Mouse (Mus musculus) T-helper 17 cell (primary cell): Measurements from ENCODE around the gene Foxn2.

Experiments used
- in situ Hi-C, 2 experiments: fragments of 300-600 bp; cut with MboI, MseI; formaldehyde crosslinking; loops; 1 replicate in 1 of 2; 2 replicates in 1 of 2; pipeline ENCODE4 v1.15.1; 2025; ENCODE audit warnings: high pct_unique_total_duplicates in 2 of 2

Gene Foxn2

GRCm38 (mm10) chr17:88491366-88492106 lies 51.0 kb downstream of the Foxn2 start:
- in situ Hi-C loops: no loop called here

- in situ Hi-C loops: no loop called here
Measured at GRCm38 (mm10) chr17:88492107-88492460, 51.6 kb downstream of the Foxn2 start.

GRCm38 (mm10) chr17:88493551-88493950 lies 53.0 kb downstream of the Foxn2 start:
- in situ Hi-C loops: no loop called here

GRCm38 (mm10) chr17:88494121-88494771 lies 53.7 kb downstream of the Foxn2 start:
- in situ Hi-C loops: no loop called here

GRCm38 (mm10) chr17:88494772-88495132 lies 54.2 kb downstream of the Foxn2 start:
- in situ Hi-C loops: no loop called here

- in situ Hi-C loops: no loop called here
Measured at GRCm38 (mm10) chr17:88498090-88498682, 57.7 kb downstream of the Foxn2 start.

GRCm38 (mm10) chr17:88504056-88504455 lies 63.5 kb downstream of the Foxn2 start:
- in situ Hi-C loops: no loop called here

GRCm38 (mm10) chr17:88505275-88505723 lies 64.8 kb downstream of the Foxn2 start:
- in situ Hi-C loops: loop anchor here in 1 of 2 experiments (5.0 kb wide), 1 partner anchor 243 kb away; no protein-coding TSS in a partner anchor

GRCm38 (mm10) chr17:88505941-88506340 lies 65.4 kb downstream of the Foxn2 start:
- in situ Hi-C loops: loop anchor here in 1 of 2 experiments (5.0 kb wide), 1 partner anchor 244 kb away; no protein-coding TSS in a partner anchor

- in situ Hi-C loops: loop anchor here in 1 of 2 experiments (5.0 kb wide), 1 partner anchor 245 kb away; no protein-coding TSS in a partner anchor
Measured at GRCm38 (mm10) chr17:88507376-88507775, 66.9 kb downstream of the Foxn2 start.

GRCm38 (mm10) chr17:88508846-88509508 lies 68.5 kb downstream of the Foxn2 start:
- in situ Hi-C loops: loop anchor here in 1 of 2 experiments (5.0 kb wide), 1 partner anchor 247 kb away; no protein-coding TSS in a partner anchor

- in situ Hi-C loops: loop anchor here (5.0 kb wide), 1 partner anchor 248 kb away; no protein-coding TSS in a partner anchor
Measured at GRCm38 (mm10) chr17:88509999-88510398, 69.5 kb downstream of the Foxn2 start.

GRCm38 (mm10) chr17:88511095-88511551 lies 70.6 kb downstream of the Foxn2 start:
- in situ Hi-C loops: loop anchor here in 1 of 2 experiments (5.0 kb wide), 1 partner anchor 249 kb away; no protein-coding TSS in a partner anchor

GRCm38 (mm10) chr17:88516477-88516876 lies 76.0 kb downstream of the Foxn2 start:
- in situ Hi-C loops: no loop called here

- in situ Hi-C loops: no loop called here
Measured at GRCm38 (mm10) chr17:88527781-88528180, 87.3 kb downstream of the Foxn2 start.

GRCm38 (mm10) chr17:88529519-88530235 lies 89.2 kb downstream of the Foxn2 start, which contains the start of gene Ppp1r21:
Gene Ppp1r21, plus strand, starts transcription at chr17:88530118.
- in situ Hi-C loops: loop anchor here in 1 of 2 experiments (10.0 kb wide), 1 partner anchor 65 kb away; the partner anchor contains the start of gene Ston1

- in situ Hi-C loops: loop anchor here in 1 of 2 experiments (10.0 kb wide), 1 partner anchor 65 kb away; the partner anchor contains the start of gene Ston1
Measured at GRCm38 (mm10) chr17:88530236-88530619, 89.7 kb downstream of the Foxn2 start.

- in situ Hi-C loops: loop anchor here in 1 of 2 experiments (10.0 kb wide), 1 partner anchor 64 kb away; the partner anchor contains the start of gene Ston1
Measured at GRCm38 (mm10) chr17:88530667-88531066, 90.2 kb downstream of the Foxn2 start.

GRCm38 (mm10) chr17:88531176-88531575 lies 90.7 kb downstream of the Foxn2 start:
- in situ Hi-C loops: loop anchor here in 1 of 2 experiments (10.0 kb wide), 1 partner anchor 64 kb away; the partner anchor contains the start of gene Ston1

- in situ Hi-C loops: loop anchor here in 1 of 2 experiments (5.0 to 10.0 kb wide), 2 partner anchors 57 to 99 kb away; partner anchors contain the start of gene Ston1
Measured at GRCm38 (mm10) chr17:88537842-88538430, 97.4 kb downstream of the Foxn2 start.
